Comparison of ENCODE assay signal across 8 mouse cellular contexts in genomic region chr9:40390904-40391303, GRCm38 (mm10).
DNase-seq lines count a peak whose midpoint lies in the region; ATAC-seq and TF ChIP-seq lines count a peak whose summit lies in the region.

No protein-coding gene starts in this region.

- no peak overlapping the region for H3K4me3 ChIP-seq in embryonic facial prominence, embryonic 14.5 days (ENCODE audit: low read depth, low read length)
- H3K4me3 ChIP-seq in midbrain, postnatal 0 days (ENCODE audit: low read depth, low read length): no peak overlapping the region

- peak overlapping the region; percentile 40; the same call in 1 of the 2 replicates for H3K4me2 ChIP-seq in embryonic facial prominence, embryonic 14.5 days (ENCODE audit: low read depth, low read length)
- 0 out of 2 replicates have a peak overlapping the region, but pooled peaks have one; percentile 36 for H3K4me2 ChIP-seq in midbrain, postnatal 0 days (ENCODE audit: low read depth, low read length, poor library complexity, severe bottlenecking)

- peak; percentile 71 for TF ChIP-seq CTCF in midbrain, postnatal 0 days (IDR thresholded peaks at IDR 0.05)

- 0 out of 2 replicates have a peak, but pooled peaks have one; percentile 31 for ATAC-seq in embryonic facial prominence, embryonic 14.5 days (ENCODE audit: low read depth)
- 0 out of 2 replicates have a peak, but pooled peaks have one; percentile 28 for ATAC-seq in midbrain, postnatal 0 days (ENCODE audit: low FRiP score)

- no peak overlapping the region for H3K9ac ChIP-seq in embryonic facial prominence, embryonic 14.5 days (ENCODE audit: low read depth, low read length)
- no peak overlapping the region for H3K9ac ChIP-seq in midbrain, postnatal 0 days (replicated peaks; ENCODE audit: low read length, poor library complexity, severe bottlenecking)

- H3K4me1 ChIP-seq in embryonic facial prominence, embryonic 14.5 days (ENCODE audit: control insufficient read depth, insufficient read depth, low read length): peaks cover 10% of the 10 kb centered on the region; the same call in 1 of the 2 replicates
- peaks cover 9% of the 10 kb centered on the region; the same call in 1 of the 2 replicates for H3K4me1 ChIP-seq in midbrain, postnatal 0 days (ENCODE audit: insufficient read depth, low read length)

- no peaks in the 10 kb centered on the region for H3K36me3 ChIP-seq in embryonic facial prominence, embryonic 14.5 days (ENCODE audit: control insufficient read depth, insufficient read depth, low read length)
- no peaks in the 10 kb centered on the region for H3K36me3 ChIP-seq in midbrain, postnatal 0 days (ENCODE audit: insufficient read depth, low read length)

- WGBS in embryonic facial prominence, embryonic 14.5 days: 43% methylated on average over 8 of the region's 8 CpGs
- 39% methylated on average over 8 of the region's 8 CpGs for WGBS in midbrain, postnatal 0 days

- H3K27ac ChIP-seq in embryonic facial prominence, embryonic 14.5 days (replicated peaks; ENCODE audit: low read depth, low read length): no peak overlapping the region
- peak overlapping the region; percentile 48; the same call in 1 of the 2 replicates for H3K27ac ChIP-seq in midbrain, postnatal 0 days (ENCODE audit: low read depth, low read length)

- no peaks in the 10 kb centered on the region for H3K9me3 ChIP-seq in embryonic facial prominence, embryonic 14.5 days (ENCODE audit: control insufficient read depth, low read length)
- no peaks in the 10 kb centered on the region for H3K9me3 ChIP-seq in midbrain, postnatal 0 days (ENCODE audit: low read length)

- peak; percentile 67 for DNase-seq in embryo, embryonic 10 days (ENCODE audit: low spot score)
- no peak for DNase-seq in embryo, embryonic 9.5 days (ENCODE audit: extremely low spot score)
- peak; percentile 65 for DNase-seq in right cerebral cortex, adult 18-20 months
- DNase-seq in right cerebral cortex, postnatal 4 days: no peak
- peak; percentile 39 for DNase-seq in embryonic facial prominence, embryonic 14.5 days (ENCODE audit: low spot score)
- DNase-seq in kidney, postnatal 10 days: peak; percentile 41
- peak; percentile 75 for DNase-seq in midbrain, postnatal 0 days (ENCODE audit: low spot score)
- no peak for DNase-seq in thymus, postnatal 36 days

- no peaks in the 10 kb centered on the region; the same call in 1 of the 2 replicates for H3K27me3 ChIP-seq in embryonic facial prominence, embryonic 14.5 days (replicated peaks; ENCODE audit: control insufficient read depth, insufficient read depth, low read length)
- no peaks in the 10 kb centered on the region for H3K27me3 ChIP-seq in midbrain, postnatal 0 days (ENCODE audit: insufficient read depth, low read length)

Comparison
In these comparisons a context has a peak if more than half of its experiments do, and no peak if none do; other contexts are left out.
1. DNase-seq: peak in embryo, embryonic 10 days (single experiment), right cerebral cortex, adult 18-20 months (single experiment), embryonic facial prominence, embryonic 14.5 days (single experiment), kidney, postnatal 10 days (single experiment) and midbrain, postnatal 0 days (single experiment); none in embryo, embryonic 9.5 days (single experiment), right cerebral cortex, postnatal 4 days (single experiment) and thymus, postnatal 36 days (0 of 2).